Mouse (Mus musculus): ENCODE measurements around the gene Nr1h2. TPM values are rescaled to one million over a fixed set of nuclear protein-coding genes. Genes with fewer than 3 reads are reported as not detected.
A peak's percentile ranks its signal among the peaks of the same experiment; 100 is the strongest.

Gene Nr1h2
- total RNA-seq, 2 experiments from 2014 or later, result 28.8 to 69.2 TPM

DNA sequence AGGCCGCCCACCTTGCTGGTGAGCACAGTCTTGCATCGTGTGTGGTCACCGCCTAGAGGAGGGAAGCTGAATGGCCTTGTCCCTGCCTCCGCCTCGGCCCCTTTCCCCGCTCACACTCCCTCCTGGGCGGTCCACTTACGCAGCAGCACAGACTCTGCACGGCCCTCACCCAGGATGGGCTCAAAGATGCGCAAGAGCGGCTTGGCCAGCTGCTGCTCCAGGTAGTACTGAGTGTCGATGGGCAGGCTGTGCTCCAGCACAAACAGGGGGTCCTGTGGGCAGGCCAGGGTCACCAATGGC lies 20.1 kb downstream of the Nr1h2 start:
- no peak for ATAC-seq (replicated peaks; ENCODE audit: low FRiP score, low TSS enrichment, poor library complexity, severe bottlenecking)

DNA sequence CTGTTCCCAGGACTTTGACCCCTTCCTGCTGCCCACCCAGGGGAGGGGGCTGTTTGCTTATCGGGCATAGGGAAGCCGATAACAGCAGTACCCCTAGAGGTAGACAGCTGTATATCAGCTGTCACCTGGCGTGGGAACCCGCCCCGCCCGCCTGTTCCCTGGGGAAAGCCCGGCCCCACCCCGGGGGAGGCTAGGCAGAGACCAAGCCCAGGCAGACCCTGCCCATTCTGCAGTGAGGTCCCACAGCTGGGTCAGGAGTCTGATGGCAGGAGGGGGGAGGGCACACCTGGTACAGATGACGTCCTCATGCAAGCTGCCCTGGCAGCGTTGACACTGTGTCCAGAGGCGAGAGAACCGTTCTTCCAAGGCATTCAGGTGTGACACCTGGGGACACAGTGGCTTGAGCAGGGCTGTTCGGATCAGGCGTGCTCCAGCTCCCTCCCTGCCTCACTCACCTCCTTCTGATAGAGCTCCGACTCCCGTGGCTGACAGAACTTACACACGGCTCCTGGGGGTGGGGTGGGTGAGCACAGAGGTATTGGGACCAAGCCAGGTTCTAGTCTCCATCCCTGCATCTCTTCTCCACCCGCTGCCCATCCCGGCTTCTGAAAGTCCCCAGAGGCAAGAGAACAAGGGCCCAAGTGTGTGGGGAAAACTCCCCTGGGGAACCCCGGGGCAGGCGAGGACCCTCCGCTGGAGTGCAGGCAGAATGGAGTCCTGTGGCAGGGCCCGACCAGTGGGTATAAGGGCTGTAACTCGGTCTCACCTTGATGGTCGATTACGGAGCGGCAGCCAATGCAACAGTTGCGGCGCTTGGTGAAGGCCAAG lies 20.6 kb downstream of the Nr1h2 start:
- ATAC-seq (replicated peaks; ENCODE audit: low FRiP score, low TSS enrichment, poor library complexity, severe bottlenecking), result no peak

DNA sequence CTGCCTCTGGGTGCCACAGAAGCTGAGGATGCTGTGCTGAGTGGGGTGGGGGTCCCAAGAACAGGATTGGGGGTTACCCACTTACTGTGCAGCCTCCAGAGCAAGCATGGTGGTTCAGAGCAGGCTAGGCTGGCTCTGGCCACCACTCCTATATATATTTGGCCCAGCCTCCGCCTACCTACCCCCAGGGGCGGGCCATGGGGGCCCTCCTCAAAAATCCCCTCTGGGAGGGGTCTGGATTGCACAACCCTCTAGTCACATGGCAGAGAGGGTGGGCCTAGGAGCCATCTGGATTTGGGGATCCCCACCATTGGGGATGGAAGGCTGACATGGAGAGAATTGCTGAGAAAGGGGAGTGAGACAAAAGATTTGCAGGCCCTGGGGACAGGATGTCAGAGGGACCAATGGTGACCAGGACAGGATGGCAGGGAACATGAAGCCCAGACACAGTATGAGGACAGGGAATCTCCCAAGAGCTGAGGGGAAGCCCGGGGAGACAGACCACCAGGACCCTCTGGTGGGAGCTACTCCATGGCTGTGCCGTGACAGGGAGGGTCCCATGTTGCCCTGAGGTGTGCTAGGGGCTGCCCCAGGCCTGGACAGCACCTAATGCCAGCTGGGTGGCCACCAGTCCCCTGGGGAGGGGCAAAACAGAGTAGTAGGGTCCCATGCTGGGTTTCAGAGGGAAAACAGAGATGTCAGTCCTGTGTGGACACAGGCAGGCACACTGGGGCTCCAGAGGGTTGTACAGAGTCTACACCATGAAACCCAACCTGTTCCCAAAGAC lies 21.6 kb downstream of the Nr1h2 start, which contains the start of gene Spib:
Spib (minus strand) TSS at position 126 of the 787 bp plus-strand sequence.
- no peak for ATAC-seq (replicated peaks; ENCODE audit: low FRiP score, low TSS enrichment, poor library complexity, severe bottlenecking)

DNA sequence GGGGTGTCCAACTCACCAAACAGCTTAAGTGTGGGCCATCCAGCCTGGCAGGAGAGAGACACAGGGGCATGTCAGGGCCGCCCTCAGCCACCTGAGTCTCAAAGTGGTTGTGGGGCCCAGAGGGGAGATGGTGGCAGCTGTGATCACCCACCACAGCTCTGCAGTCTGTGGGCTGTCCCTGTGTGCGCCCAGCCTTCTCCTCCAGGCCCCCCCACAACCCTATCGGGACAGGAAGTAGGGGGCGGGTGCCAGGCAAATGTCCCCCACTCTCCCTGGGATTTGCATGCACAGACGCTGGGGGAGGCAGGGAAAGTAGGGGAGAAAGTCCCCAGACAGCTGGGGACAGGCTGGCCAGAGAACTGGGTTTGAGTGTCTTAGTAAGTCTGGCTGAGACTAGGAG lies 22.5 kb downstream of the Nr1h2 start:
- no peak for ATAC-seq (replicated peaks; ENCODE audit: low FRiP score, low TSS enrichment, poor library complexity, severe bottlenecking)

DNA sequence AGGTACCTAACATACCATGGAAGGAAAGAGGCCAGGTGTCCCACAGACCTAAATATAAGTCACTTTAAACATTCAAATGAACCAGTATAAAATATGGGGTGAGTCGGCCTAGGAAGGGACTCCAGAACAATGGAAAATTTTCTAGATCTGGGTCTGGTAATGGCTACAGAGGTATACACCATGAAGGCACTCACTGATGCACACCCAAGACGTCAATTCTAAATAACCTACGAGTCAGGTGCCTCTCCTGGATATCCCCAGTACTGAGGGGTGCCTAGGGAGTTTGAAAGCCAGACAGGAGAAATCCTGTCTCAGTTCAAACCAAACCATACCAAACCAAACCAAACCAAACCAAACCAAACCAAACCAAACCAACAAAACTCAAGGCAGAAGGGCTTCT lies 23.2 kb downstream of the Nr1h2 start:
- no peak for ATAC-seq (replicated peaks; ENCODE audit: low FRiP score, low TSS enrichment, poor library complexity, severe bottlenecking)

DNA sequence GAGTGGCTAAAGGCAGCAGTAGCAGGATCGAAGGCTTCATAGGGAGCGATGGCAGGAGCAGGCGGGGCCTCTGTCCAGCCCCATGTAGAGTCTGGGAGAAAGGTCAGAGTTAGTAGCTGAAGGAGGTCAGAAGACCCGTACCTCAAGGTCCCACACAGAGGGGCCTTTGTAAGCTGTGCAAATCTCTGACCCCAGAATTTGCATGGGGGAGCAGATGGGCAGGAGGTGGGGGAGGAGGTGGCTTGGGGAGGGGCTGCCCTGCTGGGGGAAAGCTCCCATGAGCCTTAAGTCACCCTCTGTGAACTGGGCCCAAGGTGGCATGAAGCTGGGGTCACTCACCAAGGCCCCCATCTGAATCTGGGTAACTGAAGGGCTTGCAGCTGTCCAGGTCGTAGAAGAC lies 24.2 kb downstream of the Nr1h2 start:
- ATAC-seq (replicated peaks; ENCODE audit: low FRiP score, low TSS enrichment, poor library complexity, severe bottlenecking), result no peak

DNA sequence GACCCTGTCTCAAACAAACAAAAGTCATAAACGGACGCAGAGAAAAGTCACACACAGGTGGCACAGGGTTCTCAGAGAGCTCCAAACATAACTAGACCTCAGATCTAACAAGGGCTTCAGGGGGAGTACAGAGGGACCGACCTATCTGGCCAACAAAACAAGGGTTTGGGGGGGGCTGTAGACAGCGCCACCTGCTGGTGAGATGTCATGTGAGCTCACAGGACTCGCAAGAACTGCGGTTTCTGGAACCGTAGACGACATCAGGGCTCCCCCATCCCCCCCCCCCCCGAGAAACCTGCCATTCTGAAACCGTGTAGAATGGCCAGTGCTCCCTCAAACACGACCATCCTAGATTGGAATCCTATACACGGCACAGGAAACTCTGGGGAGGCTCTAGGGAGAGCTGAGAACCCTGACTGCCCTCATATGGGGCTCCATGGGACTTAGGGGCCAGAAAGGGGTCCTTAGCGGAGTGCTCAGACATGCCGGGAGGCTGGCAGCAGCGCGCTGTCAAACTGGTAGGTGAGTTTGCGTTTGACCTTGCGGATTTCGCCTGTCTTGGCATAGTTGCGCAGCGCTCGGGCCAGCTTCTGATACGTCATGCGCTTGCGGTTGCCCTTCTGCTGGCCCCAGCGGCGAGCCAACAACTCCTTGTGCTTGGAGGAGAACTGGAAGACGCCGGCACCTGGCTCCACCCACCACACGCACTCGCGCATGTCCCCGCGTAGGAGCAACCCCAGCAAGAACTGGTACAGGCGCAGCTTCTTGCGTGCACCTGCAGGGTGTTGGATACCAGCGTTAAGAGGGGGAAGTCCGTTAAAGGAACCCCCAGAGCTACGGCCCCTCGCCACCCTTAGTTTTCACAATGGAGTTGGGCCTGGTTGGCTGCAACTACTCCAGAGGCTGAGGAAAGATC lies 26.0 kb downstream of the Nr1h2 start:
- ATAC-seq (replicated peaks; ENCODE audit: low FRiP score, low TSS enrichment, poor library complexity, severe bottlenecking), result peak; percentile 77

DNA sequence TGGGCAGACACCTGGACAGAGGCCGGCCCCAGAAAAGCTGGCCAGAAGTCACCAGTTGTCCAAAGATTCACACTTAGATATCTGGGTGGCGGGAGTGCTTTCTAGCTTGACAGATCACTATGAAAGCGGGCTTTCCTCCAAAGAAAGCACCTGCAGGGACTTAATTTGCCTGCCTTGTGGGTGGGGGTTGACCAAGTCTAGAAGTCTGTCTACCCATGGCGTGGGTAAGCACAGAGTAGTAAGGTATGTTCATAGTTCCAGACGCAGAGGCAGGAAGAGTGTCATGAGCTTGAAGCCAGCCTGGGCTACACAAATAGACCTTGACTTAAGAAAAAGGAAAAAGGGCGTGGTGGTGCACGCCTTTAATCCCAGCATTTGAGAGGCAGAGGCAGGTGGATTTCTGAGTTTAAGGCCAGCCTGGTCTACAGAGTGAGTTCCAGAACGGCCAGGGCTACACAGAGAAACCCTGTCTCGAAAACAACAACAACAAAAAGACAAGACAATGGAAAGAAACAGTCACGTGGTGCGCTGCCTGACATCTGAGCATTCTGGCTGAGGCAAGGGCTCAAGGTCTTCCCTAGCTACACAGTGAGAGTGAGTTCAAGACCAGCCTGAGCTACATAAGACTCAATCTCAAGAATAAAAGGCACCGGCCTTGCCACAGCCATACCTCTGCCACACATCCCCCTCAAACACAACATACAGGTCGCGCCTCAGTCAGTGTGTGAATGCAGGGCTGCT lies 27.2 kb downstream of the Nr1h2 start:
- no peak for ATAC-seq (replicated peaks; ENCODE audit: low FRiP score, low TSS enrichment, poor library complexity, severe bottlenecking)

DNA sequence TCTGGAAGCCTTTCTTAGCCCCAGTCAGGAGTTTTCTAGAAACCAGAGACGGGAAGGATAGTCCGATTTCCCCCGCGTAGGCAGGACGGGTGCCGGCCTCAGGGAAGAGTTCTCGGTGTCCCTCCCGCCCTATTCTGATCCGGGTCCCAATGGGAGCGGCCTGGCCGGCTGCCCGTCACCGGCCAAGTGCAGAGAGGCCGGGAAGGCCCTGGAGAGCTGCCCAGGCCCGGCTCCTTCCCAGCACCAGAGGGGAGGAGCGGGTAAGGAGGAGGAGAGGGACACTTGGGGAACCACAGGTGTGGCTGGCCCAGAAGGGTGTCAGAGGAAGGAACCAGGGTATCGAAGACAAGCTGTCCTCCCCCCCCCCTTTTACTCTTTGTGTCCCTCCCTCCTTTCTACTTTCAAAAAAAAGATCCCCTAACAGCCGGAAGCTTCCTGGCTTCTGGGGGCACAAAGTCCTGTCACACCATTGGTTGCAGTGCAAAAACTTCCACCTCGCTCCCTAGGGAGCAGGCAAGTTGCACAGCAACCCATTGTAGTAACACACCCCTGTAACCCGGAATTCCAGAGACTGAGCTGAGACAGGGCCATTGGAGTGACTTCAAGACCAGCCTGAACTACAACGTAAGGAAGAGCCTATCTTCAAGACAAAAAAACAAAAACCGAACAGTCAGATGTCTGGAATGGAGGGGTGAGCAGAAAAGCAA lies 28.5 kb downstream of the Nr1h2 start:
- ATAC-seq (replicated peaks; ENCODE audit: low FRiP score, low TSS enrichment, poor library complexity, severe bottlenecking), result no peak

DNA sequence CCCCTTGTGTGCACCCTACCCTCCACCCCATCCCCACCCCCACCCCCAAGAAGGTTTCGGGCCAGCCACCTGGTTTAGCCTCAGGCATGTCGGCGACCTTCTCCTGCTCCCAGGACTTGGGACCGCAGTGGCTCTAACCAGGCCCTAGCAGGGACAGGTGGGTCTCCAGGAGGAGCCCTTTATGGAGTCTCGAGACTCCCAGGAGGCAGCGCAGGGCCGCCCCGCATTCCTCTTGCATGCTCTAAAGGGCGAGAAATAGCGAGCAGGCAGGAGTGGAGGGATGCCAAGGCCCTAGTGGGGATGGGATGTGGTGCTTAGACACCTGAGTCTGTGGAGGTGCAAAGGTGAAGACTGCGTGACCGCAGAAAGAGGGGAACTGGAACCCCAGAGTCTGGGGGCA lies 29.2 kb downstream of the Nr1h2 start, which contains the start of gene Mybpc2:
Mybpc2 (minus strand) TSS at position 155 of the 400 bp plus-strand sequence.
- no peak for ATAC-seq (replicated peaks; ENCODE audit: low FRiP score, low TSS enrichment, poor library complexity, severe bottlenecking)

DNA sequence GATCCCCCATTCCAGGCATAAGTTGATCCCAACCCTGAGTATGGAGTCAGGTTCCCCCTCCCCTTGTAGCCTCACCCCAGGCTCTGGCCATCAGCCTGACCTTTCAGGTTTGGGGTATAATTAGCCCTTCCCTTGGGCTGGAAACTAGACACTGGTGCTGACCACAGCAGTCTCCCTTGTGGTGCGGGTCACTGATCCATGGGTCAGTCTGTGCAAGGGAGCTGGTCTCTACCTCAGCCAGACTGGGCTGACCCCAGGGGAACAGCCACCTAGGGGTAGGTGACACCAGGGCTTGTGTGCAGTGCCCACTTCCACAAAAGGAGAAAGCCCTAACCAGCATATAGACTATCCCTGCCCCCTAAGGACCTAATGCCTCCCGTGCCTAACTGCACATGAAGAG lies 30.7 kb downstream of the Nr1h2 start:
- ATAC-seq (replicated peaks; ENCODE audit: low FRiP score, low TSS enrichment, poor library complexity, severe bottlenecking), result no peak

DNA sequence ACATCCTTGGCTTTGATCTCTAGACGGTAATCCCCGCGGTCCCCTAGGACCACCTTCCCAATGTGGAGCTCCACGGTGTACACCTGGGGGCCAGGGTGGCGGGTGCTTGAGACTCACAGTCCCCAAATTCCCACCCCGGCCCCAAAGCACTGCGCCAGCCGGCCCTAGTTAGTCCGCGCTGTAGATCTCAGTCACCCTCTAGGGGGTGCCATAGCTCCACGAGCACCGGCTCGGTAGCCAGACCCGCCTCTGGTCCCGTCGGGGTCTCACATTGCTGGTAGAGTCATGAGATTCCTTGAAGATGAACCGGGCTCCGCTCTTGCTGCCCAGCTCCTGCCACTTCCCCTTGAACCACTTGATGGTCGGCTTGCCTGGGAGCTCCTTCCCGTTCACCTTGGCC lies 32.0 kb downstream of the Nr1h2 start:
- peak; percentile 50 for ATAC-seq (replicated peaks; ENCODE audit: low FRiP score, low TSS enrichment, poor library complexity, severe bottlenecking)

DNA sequence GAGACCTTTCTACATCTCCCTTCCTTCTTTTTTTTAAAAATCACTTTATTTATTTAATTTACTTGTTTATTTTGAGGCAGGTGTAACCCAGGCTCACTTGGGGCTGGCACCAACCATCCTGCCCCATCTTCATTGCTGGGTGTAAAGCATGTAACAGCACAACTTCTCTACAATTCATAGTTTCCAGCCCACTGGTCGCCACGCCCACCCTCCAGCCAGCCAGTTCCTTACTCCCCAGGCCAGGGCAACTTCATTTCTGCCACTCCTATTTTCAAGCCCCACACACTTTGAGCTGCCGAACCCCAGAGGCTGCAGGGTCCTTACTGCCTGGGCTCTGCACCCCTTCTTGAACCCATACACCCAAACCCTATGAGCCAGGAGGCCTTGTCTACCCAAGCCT lies 32.8 kb downstream of the Nr1h2 start:
- no peak for ATAC-seq (replicated peaks; ENCODE audit: low FRiP score, low TSS enrichment, poor library complexity, severe bottlenecking)

DNA sequence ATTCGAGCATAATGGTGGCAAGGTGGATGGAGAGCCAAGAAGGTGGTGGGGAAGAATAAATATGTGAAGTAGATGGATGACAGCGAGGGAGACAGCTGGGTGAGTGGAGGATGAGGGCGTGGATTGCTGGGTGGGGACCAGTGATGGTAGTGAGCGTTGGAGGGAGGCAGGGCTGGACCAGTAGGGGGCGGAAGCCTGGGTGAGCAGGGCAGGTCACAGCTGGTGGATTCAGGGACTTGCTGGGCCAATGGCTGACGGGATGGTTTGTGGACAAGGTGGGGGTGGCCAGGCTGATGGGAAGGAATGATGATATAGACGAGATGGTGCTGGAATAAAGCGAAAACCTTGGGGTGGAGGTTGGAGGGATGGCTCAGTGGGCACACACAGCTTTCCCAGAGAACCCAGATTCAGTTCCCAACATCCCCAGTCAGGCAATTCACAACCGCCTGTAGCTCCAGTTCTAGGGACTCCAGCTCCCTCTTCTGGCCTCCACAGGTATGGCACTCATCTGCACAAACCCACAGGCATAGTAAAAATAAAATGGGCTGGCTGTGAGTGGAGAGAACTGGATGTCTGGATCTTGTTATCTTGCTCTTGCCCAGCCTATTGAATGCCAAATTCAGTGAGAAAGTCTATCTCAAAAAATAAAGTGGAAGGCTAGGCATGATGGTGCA lies 34.4 kb downstream of the Nr1h2 start:
- ATAC-seq (replicated peaks; ENCODE audit: low FRiP score, low TSS enrichment, poor library complexity, severe bottlenecking), result 0 out of 2 replicates have a peak, but pooled peaks have one; percentile 35

DNA sequence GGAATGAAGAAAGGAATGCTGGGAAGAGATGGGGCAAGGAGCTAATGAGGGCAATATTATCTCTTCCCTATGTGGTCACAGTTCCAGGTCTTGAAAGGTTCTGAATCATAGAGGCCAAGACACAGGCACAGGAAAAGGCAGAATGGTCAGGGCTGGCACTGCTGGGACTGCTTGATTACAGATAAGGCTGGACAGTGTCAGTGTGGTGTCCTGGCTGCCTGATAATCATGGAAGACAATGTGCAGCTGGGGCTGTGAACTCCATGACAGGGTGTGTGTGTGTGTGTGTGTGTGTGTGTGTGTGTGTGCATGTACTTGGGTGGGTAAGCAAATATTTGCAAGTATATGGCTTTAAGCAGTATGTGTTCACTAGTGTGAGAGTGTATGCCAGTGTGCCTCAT lies 46.3 kb downstream of the Nr1h2 start:
- no peak for ATAC-seq (replicated peaks; ENCODE audit: low FRiP score, low TSS enrichment, poor library complexity, severe bottlenecking)

DNA sequence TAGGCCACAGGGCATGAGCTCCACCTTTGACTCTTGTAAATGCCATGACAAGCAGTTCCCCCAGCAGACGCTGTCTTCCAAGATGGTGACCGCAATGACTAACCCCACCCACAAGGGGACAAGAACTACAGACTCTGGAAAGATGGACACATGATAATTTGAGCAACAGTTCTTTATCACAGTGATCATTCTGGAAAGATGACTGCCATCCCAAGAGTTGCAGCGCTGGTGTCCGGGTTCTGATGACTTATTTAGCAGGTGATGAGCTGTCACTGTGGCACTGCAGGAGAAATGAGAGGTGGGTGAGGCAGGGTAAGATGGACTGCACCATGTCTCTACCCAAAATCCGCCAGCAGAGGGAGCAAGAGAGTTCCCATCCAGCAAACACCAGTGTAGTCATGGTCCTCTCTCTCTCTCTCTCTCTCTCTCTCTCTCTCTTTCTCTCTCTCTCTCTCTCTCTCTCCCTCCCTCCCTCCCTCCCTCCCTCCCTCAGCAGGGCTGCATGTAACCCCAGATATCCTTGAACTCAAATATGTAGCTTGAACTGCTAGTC lies 52.1 kb downstream of the Nr1h2 start:
- ATAC-seq (replicated peaks; ENCODE audit: low FRiP score, low TSS enrichment, poor library complexity, severe bottlenecking), result peak; percentile 53

DNA sequence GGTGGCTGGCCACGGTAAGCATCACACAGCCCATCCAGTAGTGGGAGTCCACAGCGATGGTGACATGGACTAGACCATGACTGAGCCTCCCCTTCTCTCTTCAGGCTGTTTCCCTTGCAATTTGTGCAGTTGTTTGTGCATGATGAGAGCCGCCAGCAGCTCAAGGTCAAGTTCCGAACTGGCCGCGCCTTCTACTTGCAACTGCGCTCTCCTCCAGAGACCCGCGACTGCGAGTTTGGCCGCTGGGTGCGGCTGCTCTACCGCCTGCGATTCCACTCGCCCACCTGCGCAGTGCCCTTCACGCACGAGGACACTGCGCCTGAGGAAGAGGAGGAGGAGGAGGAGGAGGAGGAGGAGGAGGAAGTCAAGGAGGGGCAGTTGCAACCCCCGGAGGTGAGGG lies 53.7 kb downstream of the Nr1h2 start:
- ATAC-seq (replicated peaks; ENCODE audit: low FRiP score, low TSS enrichment, poor library complexity, severe bottlenecking), result no peak
